Mouse (Mus musculus) liver, adult 2 months (tissue): ENCODE data around the gene Gm11639. TPM values are rescaled to one million over a fixed set of nuclear protein-coding genes. Genes with fewer than 3 reads are reported as not detected.

Experiments
- DNase-seq: peaks from one replicate; pipeline ENCODE4 v3.0.0-alpha.2; 2011; ENCODE audit warnings: low read depth, low spot score; ENCODE audit errors: extremely low read depth
- H3K27ac ChIP-seq: fragments of 200-500 bp; replicated peaks from 2 replicates; pipeline ENCODE4 v1.5.1; 2012; ENCODE audit warnings: low read depth, mild to moderate bottlenecking, control low read depth, inconsistent platforms, low read length; ENCODE audit not compliant: insufficient read depth
- H3K27me3 ChIP-seq: fragments of 200-500 bp; 2 replicates; pipeline ENCODE4 v1.6.1; 2012; ENCODE audit warnings: mild to moderate bottlenecking, moderate library complexity, low read length, inconsistent platforms; ENCODE audit not compliant: control insufficient read depth, insufficient read depth
- H3K36me3 ChIP-seq: fragments of 200-500 bp; 2 replicates; pipeline ENCODE4 v1.6.1; 2012; ENCODE audit warnings: low read length, inconsistent platforms; ENCODE audit not compliant: control insufficient read depth, insufficient read depth
- H3K4me1 ChIP-seq: fragments of 200-500 bp; 2 replicates; pipeline ENCODE4 v1.6.1; 2011; ENCODE audit warnings: low read length; ENCODE audit not compliant: control insufficient read depth, insufficient read depth
- H3K4me3 ChIP-seq: fragments of 200-500 bp; 2 replicates; pipeline ENCODE4 v1.5.1; 2011; ENCODE audit warnings: low read depth, mild to moderate bottlenecking, control low read depth, low read length, moderate library complexity; ENCODE audit not compliant: insufficient read depth
- H3K79me2 ChIP-seq: fragments of 200-500 bp; 2 replicates; pipeline ENCODE4 v1.6.1; 2012; ENCODE audit warnings: inconsistent platforms, mild to moderate bottlenecking, low read length, moderate library complexity; ENCODE audit not compliant: control insufficient read depth, insufficient read depth
- H3K9ac ChIP-seq: fragments of 200-500 bp; 2 replicates; pipeline ENCODE4 v1.6.1; 2012; ENCODE audit warnings: low read depth, mild to moderate bottlenecking, control low read depth, inconsistent platforms, low read length
- CTCF ChIP-seq: fragments of 200-500 bp; IDR thresholded peaks from 2 replicates; pipeline ENCODE4 v1.5.1; 2011; ENCODE audit warnings: low read depth, low read length, control low read depth
- POLR2A ChIP-seq: fragments of 200-500 bp; IDR thresholded peaks from 2 replicates; pipeline ENCODE4 v1.6.1; 2011; ENCODE audit warnings: low read length, control low read depth; ENCODE audit not compliant: insufficient read depth; ENCODE audit errors: extremely low read depth
- WGBS: fragments of 180-500 bp; shearing (Covaris S2); methylation state at CpG from one replicate; pipeline ENCODE4 v1.1.7; 2018; 5-methylcytosine and 5-hydroxymethylcytosine counted together
- polyA plus RNA-seq: library from polyadenylated mRNA; depleted of rRNA; stranded (reverse); fragments of >200 nt; gene quantifications from 2 replicates; pipeline ENCODE4 v1.2.3, GENCODE M21; 2012
- total RNA-seq: library from RNA; depleted of rRNA; stranded (reverse); fragments of >200 nt; gene quantifications from 2 replicates; pipeline ENCODE4 v1.2.3, GENCODE M21; 2014

Gm11639 gene
- total and polyA plus RNA-seq, 2 experiments: under 0.01 TPM; not detected in 1

GRCm38 (mm10) chr11:105149353-105149752 lies 463.8 kb downstream of the Gm11639 start:
- Histone ChIP-seq H3K27me3 (no peaks in the 10 kb centered on the region), H3K27ac (no peak overlapping the region), H3K79me2 (no peaks in the 10 kb centered on the region), H3K9ac (no peak overlapping the region), H3K4me1 (no peaks in the 10 kb centered on the region), H3K4me3 (no peak overlapping the region), H3K36me3 (no peaks in the 10 kb centered on the region)
- TF ChIP-seq CTCF (no peak), POLR2A (no peak)
- DNase-seq: no peak
- 69% methylated on average over 3 of the region's 3 CpGs for WGBS

- Histone ChIP-seq H3K27me3 (no peaks in the 10 kb centered on the region), H3K4me3 (no peak overlapping the region), H3K9ac (no peak overlapping the region), H3K4me1 (no peaks in the 10 kb centered on the region), H3K79me2 (no peaks in the 10 kb centered on the region), H3K27ac (no peak overlapping the region), H3K36me3 (no peaks in the 10 kb centered on the region)
- DNase-seq: no peak
- WGBS: 95% methylated on average over 1 of the region's 1 CpGs
- TF ChIP-seq CTCF (no peak), POLR2A (no peak)
Measured at GRCm38 (mm10) chr11:105149766-105150165, 464.3 kb downstream of the Gm11639 start.

- Histone ChIP-seq H3K27me3 (no peaks in the 10 kb centered on the region), H3K9ac (no peak overlapping the region), H3K36me3 (no peaks in the 10 kb centered on the region), H3K4me3 (no peak overlapping the region), H3K27ac (no peak overlapping the region), H3K79me2 (no peaks in the 10 kb centered on the region), H3K4me1 (no peaks in the 10 kb centered on the region)
- DNase-seq: no peak
- 78% methylated on average over 4 of the region's 4 CpGs for WGBS
- no peak for TF ChIP-seq POLR2A
- no peak for TF ChIP-seq CTCF
Measured at GRCm38 (mm10) chr11:105150691-105151090, 465.2 kb downstream of the Gm11639 start.

DNA sequence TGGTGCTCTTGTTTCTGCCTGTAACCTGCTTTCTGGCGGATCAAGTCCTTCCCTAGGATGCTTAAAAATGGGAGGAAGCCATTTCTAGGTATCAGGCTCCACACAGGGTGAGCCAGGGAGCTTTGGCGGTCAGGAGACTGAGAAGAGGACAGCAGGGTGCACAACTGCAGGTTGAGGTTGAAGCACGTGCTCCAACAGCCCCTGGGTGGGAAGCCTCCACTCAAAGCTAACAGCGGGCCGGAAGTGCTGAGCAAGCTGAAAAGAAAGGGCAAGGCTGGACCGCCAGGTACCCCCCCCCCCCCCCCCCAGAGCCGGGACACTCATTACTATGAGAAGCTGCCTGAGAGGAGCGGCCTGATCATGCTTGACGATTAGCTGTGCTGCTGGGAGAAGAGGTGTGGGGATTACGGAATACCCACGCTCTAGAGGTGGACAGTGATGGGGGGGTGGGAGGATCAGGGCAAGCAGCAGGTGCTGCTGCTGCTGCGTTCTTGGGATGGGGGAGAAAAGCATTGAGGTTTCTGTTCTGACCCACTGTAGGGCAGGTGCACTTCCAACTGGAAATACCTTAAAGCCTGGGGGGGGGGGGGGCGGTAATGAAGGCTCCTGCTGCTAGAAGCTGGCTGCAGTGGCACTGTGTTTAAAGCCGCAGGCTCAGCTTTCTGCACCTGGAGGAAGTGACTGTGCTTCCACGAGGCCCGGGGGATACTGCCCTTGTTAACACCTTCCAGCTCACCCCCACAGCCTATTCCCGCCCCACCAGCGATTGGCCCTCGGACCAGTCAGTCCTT lies 465.9 kb downstream of the Gm11639 start:
- Histone ChIP-seq H3K36me3 (no peaks in the 10 kb centered on the region), H3K79me2 (no peaks in the 10 kb centered on the region), H3K27me3 (no peaks in the 10 kb centered on the region), H3K27ac (no peak overlapping the region), H3K4me1 (no peaks in the 10 kb centered on the region), H3K4me3 (no peak overlapping the region), H3K9ac (no peak overlapping the region)
- WGBS: 38% methylated on average over 19 of the region's 19 CpGs
- no peak for DNase-seq
- TF ChIP-seq CTCF: no peak
- no peak for TF ChIP-seq POLR2A

- no peak for DNase-seq
- TF ChIP-seq CTCF: no peak
- TF ChIP-seq POLR2A: no peak
- Histone ChIP-seq H3K9ac (no peak overlapping the region), H3K4me1 (no peaks in the 10 kb centered on the region), H3K27me3 (no peaks in the 10 kb centered on the region), H3K79me2 (no peaks in the 10 kb centered on the region), H3K27ac (no peak overlapping the region), H3K36me3 (no peaks in the 10 kb centered on the region), H3K4me3 (no peak overlapping the region)
- WGBS: no CpG with 5 or more reads among the region's 4 CpGs
Measured at GRCm38 (mm10) chr11:105152017-105152300, 466.5 kb downstream of the Gm11639 start.

GRCm38 (mm10) chr11:105152357-105152899 lies 466.9 kb downstream of the Gm11639 start:
- no peak for TF ChIP-seq POLR2A
- TF ChIP-seq CTCF: no peak
- H3K36me3 ChIP-seq: no peaks in the 10 kb centered on the region
- DNase-seq: no peak
- no peaks in the 10 kb centered on the region for H3K79me2 ChIP-seq
- H3K4me3 ChIP-seq: no peak overlapping the region
- no peaks in the 10 kb centered on the region for H3K4me1 ChIP-seq
- no peak overlapping the region for H3K27ac ChIP-seq
- no peaks in the 10 kb centered on the region for H3K27me3 ChIP-seq
- WGBS: 87% methylated on average over 11 of the region's 11 CpGs
- no peak overlapping the region for H3K9ac ChIP-seq
